Mouse (Mus musculus): ENCODE measurements around the gene Cacna1d. TPM values are rescaled to one million over a fixed set of nuclear protein-coding genes. Genes with fewer than 3 reads are reported as not detected.
A peak's percentile ranks its signal among the peaks of the same experiment; 100 is the strongest.

Gene Cacna1d
- polyA plus RNA-seq, 1 experiment from 2014 or later, result 0.36 TPM

DNA sequence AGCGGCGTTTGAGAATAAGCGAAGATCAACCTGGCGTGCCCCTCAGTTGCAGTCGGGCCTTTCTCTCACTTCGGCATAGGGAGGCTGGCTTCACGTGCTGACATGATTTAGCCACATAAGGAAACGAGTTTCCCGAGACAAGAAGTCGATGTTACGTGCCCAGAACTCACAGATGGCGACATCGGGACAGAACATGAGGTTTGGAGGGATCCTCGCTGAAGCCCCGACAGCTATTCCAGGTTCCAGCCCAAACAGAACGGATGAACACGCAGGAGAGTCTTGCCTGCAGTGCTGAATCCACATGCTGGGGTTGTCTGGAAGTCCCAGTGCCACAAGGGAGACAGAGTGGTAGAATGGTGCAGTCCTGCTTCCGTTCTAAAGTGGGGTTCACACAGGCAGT is 452.8 kb downstream of the Cacna1d start:
- WGBS (ENCODE audit: insufficient replicate concordance), result 77% methylated on average over 18 of the region's 18 CpGs
- no peak for ATAC-seq
- Histone ChIP-seq H3K4me2 (ENCODE audit: low read depth, low read length) (no peak overlapping the region), H3K27me3 (ENCODE audit: insufficient read depth, low read length) (no peaks in the 10 kb centered on the region), H3K36me3 (replicated peaks; ENCODE audit: insufficient read depth, low read length) (peaks cover 22% of the 10 kb centered on the region), H3K9ac (replicated peaks) (no peak overlapping the region), H3K4me1 (ENCODE audit: insufficient read depth) (no peaks in the 10 kb centered on the region), H3K27ac (ENCODE audit: low read depth) (no peak overlapping the region), H3K9me3 (ENCODE audit: low read length) (no peaks in the 10 kb centered on the region), H3K4me3 (ENCODE audit: low read depth, low read length) (no peak overlapping the region)
- TF ChIP-seq CTCF (IDR thresholded peaks at IDR 0.05; ENCODE audit: low read depth) (no peak), EP300 (IDR thresholded peaks at IDR 0.05; ENCODE audit: low read depth) (no peak)
- DNase-seq, result no peak

DNA sequence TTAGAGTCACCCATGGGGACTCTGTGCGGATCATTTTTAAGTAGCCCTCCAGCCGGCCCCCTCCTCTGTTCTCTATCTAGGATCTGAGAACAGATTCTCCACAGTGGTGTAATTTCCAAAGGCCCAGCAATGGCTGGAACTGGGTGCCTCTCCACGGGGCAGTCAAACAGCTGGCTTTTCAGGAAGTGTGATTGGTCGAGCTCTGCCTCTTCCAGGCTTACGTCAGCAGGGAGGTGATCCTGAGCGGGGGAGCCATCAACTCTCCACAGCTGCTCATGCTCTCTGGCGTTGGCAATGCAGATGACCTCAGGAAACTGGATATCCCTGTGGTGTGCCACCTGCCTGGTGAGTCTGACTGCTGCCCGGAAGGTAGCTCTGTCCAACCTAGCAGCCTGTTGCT is 457.9 kb downstream of the Cacna1d start:
- Histone ChIP-seq H3K9ac (replicated peaks) (no peak overlapping the region), H3K36me3 (replicated peaks; ENCODE audit: insufficient read depth, low read length) (peaks cover 23% of the 10 kb centered on the region), H3K4me3 (ENCODE audit: low read depth, low read length) (no peak overlapping the region), H3K4me1 (ENCODE audit: insufficient read depth) (no peaks in the 10 kb centered on the region), H3K9me3 (ENCODE audit: low read length) (no peaks in the 10 kb centered on the region), H3K27ac (ENCODE audit: low read depth) (no peak overlapping the region), H3K27me3 (ENCODE audit: insufficient read depth, low read length) (no peaks in the 10 kb centered on the region), H3K4me2 (ENCODE audit: low read depth, low read length) (no peak overlapping the region)
- TF ChIP-seq EP300 (IDR thresholded peaks at IDR 0.05; ENCODE audit: low read depth), result no peak
- no peak for TF ChIP-seq CTCF (IDR thresholded peaks at IDR 0.05; ENCODE audit: low read depth)
- DNase-seq, result no peak
- 49% methylated on average over 8 of the region's 8 CpGs for WGBS (ENCODE audit: insufficient replicate concordance)
- no peak for ATAC-seq

- 0 out of 2 replicates have a peak, but pooled peaks cover 4% of the 10 kb centered on the region for H3K36me3 ChIP-seq (replicated peaks; ENCODE audit: insufficient read depth, low read length)
- no peak for ATAC-seq
- no peak overlapping the region for H3K4me2 ChIP-seq (ENCODE audit: low read depth, low read length)
- H3K27me3 ChIP-seq (ENCODE audit: insufficient read depth, low read length), result no peaks in the 10 kb centered on the region
- no peak overlapping the region for H3K27ac ChIP-seq (ENCODE audit: low read depth)
- 35% methylated on average over 2 of the region's 2 CpGs for WGBS (ENCODE audit: insufficient replicate concordance)
- H3K9me3 ChIP-seq (ENCODE audit: low read length), result no peaks in the 10 kb centered on the region
- no peak overlapping the region for H3K4me3 ChIP-seq (ENCODE audit: low read depth, low read length)
- TF ChIP-seq CTCF (IDR thresholded peaks at IDR 0.05; ENCODE audit: low read depth), result peak; percentile 65
- no peak for TF ChIP-seq EP300 (IDR thresholded peaks at IDR 0.05; ENCODE audit: low read depth)
- no peak overlapping the region for H3K9ac ChIP-seq (replicated peaks)
- H3K4me1 ChIP-seq (ENCODE audit: insufficient read depth), result peaks cover 2% of the 10 kb centered on the region
- DNase-seq, result peak; percentile 71
These were observed 463.9 kb downstream of the Cacna1d start for GRCm38 (mm10) chr14:30027378-30027777.

DNA sequence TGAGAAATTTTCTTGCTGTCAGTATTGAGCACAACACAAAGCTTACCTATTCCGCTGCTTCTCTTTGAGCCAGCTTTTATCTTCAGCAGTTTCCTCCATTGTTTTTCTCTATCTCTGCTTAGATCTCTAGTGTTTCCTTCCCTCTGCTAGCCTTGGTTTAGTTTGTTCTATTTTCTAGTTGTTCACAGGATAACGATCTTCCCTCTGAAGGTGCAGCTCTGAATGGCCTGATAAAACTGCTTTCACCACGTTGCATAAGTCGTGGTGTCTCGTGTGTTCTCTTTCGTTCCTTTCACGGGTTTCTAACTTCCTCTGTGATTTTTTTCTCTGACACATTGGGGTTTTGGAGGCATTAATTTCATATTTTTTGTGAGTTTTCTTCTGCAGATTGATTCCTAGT is 466.9 kb downstream of the Cacna1d start:
- no peak overlapping the region for H3K4me2 ChIP-seq (ENCODE audit: low read depth, low read length)
- no peak for TF ChIP-seq CTCF (IDR thresholded peaks at IDR 0.05; ENCODE audit: low read depth)
- no peak for TF ChIP-seq EP300 (IDR thresholded peaks at IDR 0.05; ENCODE audit: low read depth)
- H3K9me3 ChIP-seq (ENCODE audit: low read length), result no peaks in the 10 kb centered on the region
- H3K27ac ChIP-seq (ENCODE audit: low read depth), result peak overlapping the region; percentile 62
- H3K4me1 ChIP-seq (ENCODE audit: insufficient read depth), result peaks cover 5% of the 10 kb centered on the region
- no peaks in the 10 kb centered on the region for H3K36me3 ChIP-seq (replicated peaks; ENCODE audit: insufficient read depth, low read length)
- WGBS (ENCODE audit: insufficient replicate concordance), result 21% methylated on average over 7 of the region's 7 CpGs
- H3K9ac ChIP-seq (replicated peaks), result peak overlapping the region; percentile 41; the same call in 1 of the 2 replicates
- H3K27me3 ChIP-seq (ENCODE audit: insufficient read depth, low read length), result no peaks in the 10 kb centered on the region
- H3K4me3 ChIP-seq (ENCODE audit: low read depth, low read length), result 0 out of 2 replicates have a peak overlapping the region, but pooled peaks have one; percentile 7
- no peak for DNase-seq
- ATAC-seq, result no peak

DNA sequence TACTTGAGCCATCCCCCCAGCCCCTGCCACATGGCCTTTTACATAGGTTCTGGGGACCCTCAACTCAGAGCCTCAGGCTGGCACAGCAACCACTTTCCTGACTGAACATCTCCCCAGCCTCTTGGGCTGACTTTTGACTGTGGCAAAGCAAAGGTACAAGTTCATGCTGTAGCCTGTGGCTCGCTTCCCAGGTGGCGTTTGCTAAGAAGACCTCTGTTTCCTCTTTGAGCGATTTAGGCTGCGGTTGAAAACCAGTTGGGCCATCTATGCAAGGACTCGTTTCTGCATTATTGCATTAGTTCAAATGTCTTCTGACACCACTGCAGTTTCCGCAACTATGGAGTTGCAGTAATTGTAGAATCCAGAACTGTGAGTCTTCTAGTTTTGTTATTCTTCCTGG is 468.8 kb downstream of the Cacna1d start:
- 62% methylated on average over 6 of the region's 6 CpGs for WGBS (ENCODE audit: insufficient replicate concordance)
- no peaks in the 10 kb centered on the region for H3K27me3 ChIP-seq (ENCODE audit: insufficient read depth, low read length)
- no peak overlapping the region for H3K4me3 ChIP-seq (ENCODE audit: low read depth, low read length)
- no peak overlapping the region for H3K9ac ChIP-seq (replicated peaks)
- no peak for DNase-seq
- peak overlapping the region; percentile 72 for H3K27ac ChIP-seq (ENCODE audit: low read depth)
- no peaks in the 10 kb centered on the region for H3K36me3 ChIP-seq (replicated peaks; ENCODE audit: insufficient read depth, low read length)
- H3K4me1 ChIP-seq (ENCODE audit: insufficient read depth), result peaks cover 7% of the 10 kb centered on the region
- ATAC-seq, result no peak
- TF ChIP-seq EP300 (IDR thresholded peaks at IDR 0.05; ENCODE audit: low read depth) (no peak), CTCF (IDR thresholded peaks at IDR 0.05; ENCODE audit: low read depth) (no peak)
- no peak overlapping the region for H3K4me2 ChIP-seq (ENCODE audit: low read depth, low read length)
- no peaks in the 10 kb centered on the region for H3K9me3 ChIP-seq (ENCODE audit: low read length)

- no peaks in the 10 kb centered on the region for H3K9me3 ChIP-seq (ENCODE audit: low read length)
- H3K36me3 ChIP-seq (replicated peaks; ENCODE audit: insufficient read depth, low read length), result no peaks in the 10 kb centered on the region
- DNase-seq (no peak), ATAC-seq (no peak)
- H3K4me1 ChIP-seq (ENCODE audit: insufficient read depth), result peaks cover 18% of the 10 kb centered on the region
- no peak overlapping the region for H3K27ac ChIP-seq (ENCODE audit: low read depth)
- 48% methylated on average over 9 of the region's 9 CpGs for WGBS (ENCODE audit: insufficient replicate concordance)
- TF ChIP-seq EP300 (IDR thresholded peaks at IDR 0.05; ENCODE audit: low read depth) (no peak), CTCF (IDR thresholded peaks at IDR 0.05; ENCODE audit: low read depth) (no peak)
- no peak overlapping the region for H3K9ac ChIP-seq (replicated peaks)
- H3K4me3 ChIP-seq (ENCODE audit: low read depth, low read length), result no peak overlapping the region
- no peaks in the 10 kb centered on the region for H3K27me3 ChIP-seq (ENCODE audit: insufficient read depth, low read length)
- no peak overlapping the region for H3K4me2 ChIP-seq (ENCODE audit: low read depth, low read length)
These were observed 471.3 kb downstream of the Cacna1d start for GRCm38 (mm10) chr14:30019792-30020575.

Measured in liver, postnatal 0 days (tissue).